Comparison of ENCODE assay signal across 8 mouse cellular contexts in the genomic region with DNA sequence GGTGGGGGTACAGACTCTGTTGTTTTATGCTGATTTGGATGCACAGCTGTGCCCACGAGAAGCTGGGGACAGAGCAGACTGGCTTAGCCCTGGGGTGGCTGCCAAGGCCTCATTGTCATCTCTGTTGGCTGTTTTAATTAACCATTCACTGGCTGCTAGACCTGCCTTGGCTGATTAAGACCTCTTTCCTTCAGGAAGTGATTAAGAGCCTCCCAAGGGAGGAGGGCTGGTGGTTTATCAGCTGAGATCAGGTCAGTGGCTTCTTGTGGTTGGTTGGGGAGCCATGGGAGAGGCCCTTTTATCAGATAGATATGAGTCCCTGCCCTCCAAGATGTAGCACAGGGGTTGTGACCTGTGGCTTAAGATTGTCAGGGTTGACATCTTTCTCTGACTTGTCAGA. TPM values are rescaled to one million over a fixed set of nuclear protein-coding genes. Genes with fewer than 3 reads are reported as not detected.
DNase-seq lines count a peak whose midpoint lies in the region; ATAC-seq and TF ChIP-seq lines count a peak whose summit lies in the region.
"Had no signal": no experiment of that assay in that cellular context is flagged by ENCODE, and none has a peak within 500 bp of the region (broad histone marks: within the 10 kb centered on the region; RNA-seq: fewer than 3 reads in every experiment).

No protein-coding gene starts in this region.

- H3K27ac ChIP-seq in neural tube, embryonic 11.5 days (ENCODE audit: low read depth, low read length) = no peak overlapping the region
- H3K27ac ChIP-seq in forebrain, postnatal 0 days (ENCODE audit: low read depth, low read length) = no peak overlapping the region
- H3K27ac ChIP-seq in liver, embryonic 11.5 days (ENCODE audit: low read depth, low read length) = no peak overlapping the region
- H3K27ac ChIP-seq in small intestine, adult 2 months (ENCODE audit: insufficient read depth, low read depth, low read length) = peak overlapping the region; percentile 67

- H3K4me2 ChIP-seq in neural tube, embryonic 11.5 days (ENCODE audit: low read depth) = no peak overlapping the region
- no peak overlapping the region for H3K4me2 ChIP-seq in forebrain, postnatal 0 days (ENCODE audit: low read depth)
- no peak overlapping the region for H3K4me2 ChIP-seq in liver, embryonic 11.5 days

- TF ChIP-seq CTCF in forebrain, postnatal 0 days (IDR thresholded peaks at IDR 0.05; ENCODE audit: low read depth) = no peak
- no peak for TF ChIP-seq CTCF in small intestine, adult 2 months (IDR thresholded peaks at IDR 0.05; ENCODE audit: extremely low read depth, insufficient read length, insufficient replicate concordance, low read depth, low read length)

- 33% methylated on average over 1 of the region's 1 CpGs for WGBS in neural tube, embryonic 11.5 days
- 0% methylated on average over 1 of the region's 1 CpGs for WGBS in forebrain, postnatal 0 days
- 23% methylated on average over 1 of the region's 1 CpGs for WGBS in liver, embryonic 11.5 days
- 21% methylated on average over 1 of the region's 1 CpGs for WGBS in small intestine, adult 2 months

- no peak overlapping the region for H3K9ac ChIP-seq in neural tube, embryonic 11.5 days (ENCODE audit: low read length)
- H3K9ac ChIP-seq in forebrain, postnatal 0 days = no peak overlapping the region
- H3K9ac ChIP-seq in liver, embryonic 11.5 days (ENCODE audit: low read depth, low read length) = no peak overlapping the region

- no peaks in the 10 kb centered on the region for H3K36me3 ChIP-seq in neural tube, embryonic 11.5 days (ENCODE audit: control insufficient read depth, insufficient read depth, low read length)
- H3K36me3 ChIP-seq in forebrain, postnatal 0 days (ENCODE audit: insufficient read depth) = peaks cover 7% of the 10 kb centered on the region; the same call in 1 of the 2 replicates
- H3K36me3 ChIP-seq in liver, embryonic 11.5 days (ENCODE audit: control insufficient read depth, insufficient read depth, low read length) = no peaks in the 10 kb centered on the region
- peaks cover 3% of the 10 kb centered on the region; the same call in 1 of the 2 replicates for H3K36me3 ChIP-seq in small intestine, adult 2 months (ENCODE audit: control insufficient read depth, insufficient read depth, low read length)

- no peak for TF ChIP-seq POLR2A in small intestine, adult 2 months (IDR thresholded peaks at IDR 0.05; ENCODE audit: low read depth, low read length)

- peaks cover 2% of the 10 kb centered on the region; the same call in 1 of the 2 replicates for H3K4me1 ChIP-seq in neural tube, embryonic 11.5 days (ENCODE audit: control insufficient read depth, insufficient read depth, low read length)
- H3K4me1 ChIP-seq in forebrain, postnatal 0 days (ENCODE audit: insufficient read depth) = no peaks in the 10 kb centered on the region
- H3K4me1 ChIP-seq in liver, embryonic 11.5 days (replicated peaks; ENCODE audit: control insufficient read depth, insufficient read depth, low read length) = peaks cover 9% of the 10 kb centered on the region; the same call in 1 of the 2 replicates
- H3K4me1 ChIP-seq in small intestine, adult 2 months (ENCODE audit: control insufficient read depth, insufficient read depth, insufficient read length, low read length) = peaks cover 20% of the 10 kb centered on the region

- no peak for DNase-seq in neural tube, embryonic 11.5 days (ENCODE audit: low spot score)
- DNase-seq in neural tube, embryonic 10.5 days (ENCODE audit: extremely low spot score, low spot score) = no peak
- DNase-seq in forebrain, postnatal 0 days = peak; percentile 16
- no peak for DNase-seq in liver, embryonic 11.5 days (ENCODE audit: low spot score)
- DNase-seq in ovary, postnatal 14 days (ENCODE audit: low spot score) = no peak
- no peak for DNase-seq in left cerebral cortex, adult 9 months (ENCODE audit: low spot score in 2 of 2)

- H3K9me3 ChIP-seq in neural tube, embryonic 11.5 days (ENCODE audit: control insufficient read depth, low read length) = no peaks in the 10 kb centered on the region
- no peaks in the 10 kb centered on the region for H3K9me3 ChIP-seq in forebrain, postnatal 0 days (ENCODE audit: low read length)
- no peaks in the 10 kb centered on the region for H3K9me3 ChIP-seq in liver, embryonic 11.5 days (ENCODE audit: control insufficient read depth, low read length)

- H3K4me3 ChIP-seq in neural tube, embryonic 11.5 days (ENCODE audit: low read depth, low read length) = no peak overlapping the region
- H3K4me3 ChIP-seq in forebrain, postnatal 0 days (ENCODE audit: low read depth, low read length) = no peak overlapping the region
- H3K4me3 ChIP-seq in liver, embryonic 11.5 days (ENCODE audit: low read depth, low read length) = no peak overlapping the region
- no peak overlapping the region for H3K4me3 ChIP-seq in small intestine, adult 2 months (ENCODE audit: low read depth, low read length)

- ATAC-seq in neural tube, embryonic 11.5 days (ENCODE audit: insufficient read depth, low FRiP score, low TSS enrichment) = 0 out of 2 replicates have a peak, but pooled peaks have one; percentile 31
- 0 out of 2 replicates have a peak, but pooled peaks have one; percentile 36 for ATAC-seq in forebrain, postnatal 0 days
- ATAC-seq in liver, embryonic 11.5 days (replicated peaks; ENCODE audit: low FRiP score) = peak; percentile 76

- H3K27me3 ChIP-seq in neural tube, embryonic 11.5 days (ENCODE audit: control insufficient read depth, insufficient read depth, low read length) = no peaks in the 10 kb centered on the region
- H3K27me3 ChIP-seq in forebrain, postnatal 0 days (ENCODE audit: insufficient read depth, low read length) = no peaks in the 10 kb centered on the region
- no peaks in the 10 kb centered on the region for H3K27me3 ChIP-seq in liver, embryonic 11.5 days (replicated peaks; ENCODE audit: control insufficient read depth, insufficient read depth, low read length)
- no peaks in the 10 kb centered on the region for H3K27me3 ChIP-seq in small intestine, adult 2 months (ENCODE audit: control insufficient read depth, insufficient read depth, low read length)

RNA-seq across cellular contexts. Expression of a gene that starts 46.9 kb away (rescaled TPM):
- polyA plus RNA-seq in neural tube, embryonic 11.5 days (2014; fragmentation: Nextera tagmentation; extraction: Ambion mirVana) = 9.7 and 10.6 TPM in 2 replicates
- total RNA-seq in forebrain, postnatal 0 days (2014; rRNA removed) = 17.7 and 20.6 TPM in 2 replicates
- polyA plus RNA-seq in forebrain, postnatal 0 days (2015; fragmentation: Nextera tagmentation; extraction: Ambion mirVana) = 2.2 and 5.8 TPM in 2 replicates
- polyA plus RNA-seq in liver, embryonic 11.5 days (2014; fragmentation: Nextera tagmentation; extraction: Ambion mirVana) = 4.5 and 5.1 TPM in 2 replicates
- polyA plus RNA-seq in small intestine, adult 2 months (2012; rRNA removed) = 1.8 and 6.0 TPM in 2 replicates

RNA-seq across cellular contexts. Expression of a gene that starts 56.0 kb away (rescaled TPM):
- not detected in 2 replicates for polyA plus RNA-seq in neural tube, embryonic 11.5 days (2014; fragmentation: Nextera tagmentation; extraction: Ambion mirVana)
- not detected in 2 replicates for total RNA-seq in forebrain, postnatal 0 days (2014; rRNA removed)
- polyA plus RNA-seq in forebrain, postnatal 0 days (2015; fragmentation: Nextera tagmentation; extraction: Ambion mirVana) = 0.18 and 0.19 TPM in 2 replicates
- not detected in 2 replicates for polyA plus RNA-seq in liver, embryonic 11.5 days (2014; fragmentation: Nextera tagmentation; extraction: Ambion mirVana)
- 4.7 and 12.2 TPM in 2 replicates for polyA plus RNA-seq in small intestine, adult 2 months (2012; rRNA removed)
- total RNA-seq: heart, adult 18-20 months had no signal
